Mouse (Mus musculus) urinary bladder, adult 2 months (tissue): ENCODE data around the gene H2-Q2. TPM values are rescaled to one million over a fixed set of nuclear protein-coding genes. Genes with fewer than 3 reads are reported as not detected.
A peak's percentile ranks its signal among the peaks of the same experiment; 100 is the strongest.
"Not testable (repeated sequence)": the region's sequence is repeated elsewhere in the genome, so short reads cannot be mapped to it uniquely, and the experiment has no call there.

Experiments
- DNase-seq: peaks from one replicate; pipeline ENCODE4 v3.0.0; 2022; ENCODE audit warnings: low spot score
- polyA plus RNA-seq: library from polyadenylated mRNA; depleted of rRNA; stranded (reverse); fragments of >200 nt; gene quantifications from 2 replicates; pipeline ENCODE4 v1.2.3, GENCODE M21; 2012; rRNA removed

The H2-Q2 gene
- polyA plus RNA-seq, 1 experiment, result 3.4 TPM

- DNase-seq, result no peak
Observed at GRCm38 (mm10) chr17:35359470-35359862, 17.4 kb downstream of the H2-Q2 start.

GRCm38 (mm10) chr17:35379369-35379728 lies 37.3 kb downstream of the H2-Q2 start, which contains the start of gene H2-Q4:
TSS of gene H2-Q4 (plus strand) at chr17:35379617.
- DNase-seq, result peak; percentile 79

DNA sequence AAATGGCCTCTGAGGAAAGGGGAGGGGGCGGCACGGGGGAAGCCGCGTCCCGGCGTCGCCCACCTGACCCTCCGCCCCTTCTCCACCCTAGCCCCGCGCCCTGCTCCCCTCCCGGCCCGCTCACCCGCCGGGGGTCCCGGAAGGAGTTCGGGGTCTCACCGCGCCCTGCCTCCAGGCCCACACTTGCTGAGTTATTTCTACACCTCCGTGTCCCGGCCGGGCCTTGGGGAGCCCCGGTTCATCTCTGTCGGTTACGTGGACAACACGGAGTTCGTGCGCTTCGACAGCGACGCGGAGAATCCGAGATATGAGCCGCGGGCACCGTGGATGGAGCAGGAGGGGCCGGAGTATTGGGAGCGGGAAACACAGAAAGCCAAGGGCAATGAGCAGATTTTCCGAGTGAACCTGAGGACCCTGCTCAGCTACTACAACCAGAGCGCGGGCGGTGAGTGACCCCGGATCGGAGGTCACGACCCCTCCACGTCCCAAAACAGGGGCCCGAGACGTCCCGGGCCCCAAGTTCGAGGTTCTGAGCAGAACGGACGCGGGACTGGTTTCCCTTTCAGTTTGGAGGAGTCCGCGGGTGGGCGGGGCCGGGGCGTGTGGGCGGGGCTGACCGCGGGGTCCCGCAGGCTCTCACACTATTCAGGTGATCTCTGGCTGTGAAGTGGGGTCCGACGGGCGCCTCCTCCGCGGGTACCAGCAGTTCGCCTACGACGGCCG lies 37.8 kb downstream of the H2-Q2 start:
- DNase-seq, result peak; percentile 40

GRCm38 (mm10) chr17:35389796-35390195 lies 47.8 kb downstream of the H2-Q2 start:
- DNase-seq, result not testable (repeated sequence)

DNA sequence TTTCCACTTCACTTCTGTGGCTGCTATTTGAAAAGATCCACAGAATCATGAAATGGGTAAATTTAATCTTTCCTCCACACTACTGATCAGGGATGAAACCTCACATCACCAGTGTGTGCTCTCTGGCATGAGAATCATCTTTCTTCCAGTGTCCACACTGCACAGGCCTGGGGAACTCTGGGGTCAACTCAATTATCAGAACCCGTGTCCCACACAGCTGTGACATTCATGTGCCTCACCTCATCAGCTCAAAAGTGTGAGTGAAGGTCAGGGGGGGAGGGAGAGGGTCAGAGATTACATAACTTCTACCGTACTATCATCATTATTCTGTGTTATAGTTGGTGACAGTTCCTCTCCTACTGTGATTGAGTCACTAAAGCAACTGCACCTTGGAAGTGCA lies 50.6 kb downstream of the H2-Q2 start:
- DNase-seq, result not testable (repeated sequence)

DNA sequence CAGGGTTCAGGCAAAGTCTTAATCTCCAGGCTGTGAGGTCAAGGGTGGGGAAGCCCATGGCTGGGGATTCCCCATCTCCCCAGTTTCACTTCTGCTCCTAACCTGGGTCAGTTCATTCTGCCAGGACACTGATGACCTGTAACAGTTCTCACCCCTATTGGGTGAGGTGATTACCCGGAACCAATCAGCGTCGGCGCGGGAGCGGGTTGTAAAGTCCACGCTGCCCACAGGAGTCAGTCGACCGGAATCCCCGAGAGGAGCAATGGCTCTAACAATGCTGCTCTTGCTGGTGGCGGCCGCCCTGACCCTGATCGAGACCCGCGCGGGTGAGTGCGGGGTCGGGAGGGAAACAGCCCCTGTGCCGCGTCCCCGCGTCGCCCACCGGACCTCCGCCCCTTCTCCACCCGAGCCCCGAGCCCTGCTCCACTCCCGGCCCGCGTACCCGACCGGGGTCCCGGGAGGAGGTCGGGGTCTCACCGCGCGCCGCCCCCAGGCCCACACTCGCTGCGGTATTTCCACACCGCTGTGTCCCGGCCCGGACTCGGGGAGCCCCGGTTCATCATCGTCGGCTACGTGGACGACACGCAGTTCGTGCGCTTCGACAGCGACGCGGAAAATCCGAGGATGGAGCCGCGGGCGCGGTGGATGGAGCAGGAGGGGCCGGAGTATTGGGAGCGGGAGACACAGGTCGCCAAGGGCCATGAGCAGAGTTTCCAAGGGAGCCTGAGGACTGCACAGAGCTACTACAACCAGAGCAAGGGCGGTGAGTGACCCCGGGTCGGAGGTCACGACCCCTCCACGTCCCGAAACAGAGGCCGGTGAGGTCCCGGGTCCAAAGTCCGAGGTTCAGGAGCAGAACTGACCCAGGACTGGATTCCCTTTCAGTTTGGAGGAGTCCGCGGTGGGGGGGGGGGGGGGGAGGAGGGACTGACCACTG lies 52.1 kb downstream of the H2-Q2 start:
- DNase-seq, result not testable (repeated sequence)

Other genes with a start within 250 kb of the H2-Q2 start
- gene Ly6g5c, start 234.0 kb upstream of the H2-Q2 start, polyA plus RNA-seq, result not detected in 2 replicates
- gene Ly6g5b, start 226.8 kb upstream of the H2-Q2 start, polyA plus RNA-seq, result 1.0 and 1.2 TPM in 2 replicates
- gene Gpank1, start 220.8 kb upstream of the H2-Q2 start, polyA plus RNA-seq, result 16.2 and 19.3 TPM in 2 replicates
- gene Csnk2b, start 220.2 kb upstream of the H2-Q2 start, polyA plus RNA-seq, result 116 and 122 TPM in 2 replicates
- gene D17H6S53E, start 215.9 kb upstream of the H2-Q2 start, polyA plus RNA-seq, result 10.2 and 12.6 TPM in 2 replicates
- 0.22 and 0.29 TPM in 2 replicates for gene Apom, start 210.2 kb upstream of the H2-Q2 start, polyA plus RNA-seq
- 130 and 136 TPM in 2 replicates for gene Bag6, start 207.1 kb upstream of the H2-Q2 start, polyA plus RNA-seq
- 170 and 213 TPM in 2 replicates for gene Prrc2a, start 177.3 kb upstream of the H2-Q2 start, polyA plus RNA-seq
- 11.2 and 13.3 TPM in 2 replicates for gene Aif1, start 166.2 kb upstream of the H2-Q2 start, polyA plus RNA-seq
- gene Lst1, start 153.8 kb upstream of the H2-Q2 start, polyA plus RNA-seq, result 20.4 and 23.0 TPM in 2 replicates
- gene Ltb, start 147.8 kb upstream of the H2-Q2 start, polyA plus RNA-seq, result 2.6 and 3.5 TPM in 2 replicates
- 0.55 and 0.83 TPM in 2 replicates for gene Tnf, start 140.2 kb upstream of the H2-Q2 start, polyA plus RNA-seq
- gene Lta, start 136.9 kb upstream of the H2-Q2 start, polyA plus RNA-seq, result 0.29 and 0.43 TPM in 2 replicates
- 0.18 TPM in 1 of 2 replicates, not detected in the other for gene Gm16181, start 121.4 kb upstream of the H2-Q2 start, polyA plus RNA-seq
- 11.9 and 14.5 TPM in 2 replicates for gene Atp6v1g2, start 108.6 kb upstream of the H2-Q2 start, polyA plus RNA-seq
- 14.0 and 15.4 TPM in 2 replicates for gene Nfkbil1, start 106.5 kb upstream of the H2-Q2 start, polyA plus RNA-seq
- gene Ddx39b, start 100.5 kb upstream of the H2-Q2 start, polyA plus RNA-seq, result 314 and 350 TPM in 2 replicates
- gene H2-D1, start 79.5 kb upstream of the H2-Q2 start, polyA plus RNA-seq, result 589 and 606 TPM in 2 replicates
- 0.19 TPM in 2 replicates for gene H2-Q1, start 21.8 kb upstream of the H2-Q2 start, polyA plus RNA-seq
- 69.6 and 78.7 TPM in 2 replicates for gene H2-Q4, start 37.4 kb downstream of the H2-Q2 start, polyA plus RNA-seq
- 31.9 and 38.8 TPM in 2 replicates for gene H2-Q6, start 82.6 kb downstream of the H2-Q2 start, polyA plus RNA-seq
- 56.1 and 64.7 TPM in 2 replicates for gene H2-Q7, start 96.9 kb downstream of the H2-Q2 start, polyA plus RNA-seq
- 0.80 and 1.4 TPM in 2 replicates for gene H2-Q10, start 127.8 kb downstream of the H2-Q2 start, polyA plus RNA-seq
- not detected in 2 replicates for gene Pou5f1, start 163.8 kb downstream of the H2-Q2 start, polyA plus RNA-seq
- gene Tcf19, start 174.6 kb downstream of the H2-Q2 start, polyA plus RNA-seq, result 9.6 and 11.5 TPM in 2 replicates
- gene Cchcr1, start 174.9 kb downstream of the H2-Q2 start, polyA plus RNA-seq, result 15.3 and 16.2 TPM in 2 replicates
- 0.12 and 0.15 TPM in 2 replicates for gene Psors1c2, start 191.0 kb downstream of the H2-Q2 start, polyA plus RNA-seq
- gene Cdsn, start 209.9 kb downstream of the H2-Q2 start, polyA plus RNA-seq, result 0.56 and 1.1 TPM in 2 replicates
- gene 2300002M23Rik, start 225.2 kb downstream of the H2-Q2 start, polyA plus RNA-seq, result not detected in 2 replicates